Mouse (Mus musculus) adrenal gland, postnatal 36 days (tissue): ENCODE results near the gene Pla2g7. TPM values are rescaled to one million over a fixed set of nuclear protein-coding genes. Genes with fewer than 3 reads are reported as not detected.

Experiments
- DNase-seq, 2 experiments: peaks; one replicate each; pipeline ENCODE4 v3.0.0; 2021; ENCODE audit warnings: mixed read lengths in 1 of 2
- total RNA-seq, 2 experiments: library from RNA; stranded (reverse); gene quantifications; 2 replicates each; pipeline ENCODE4 v1.2.3; 2021

Gene Pla2g7
- total RNA-seq, 2 experiments from 2014 or later: 14.6 to 18.4 TPM

DNA sequence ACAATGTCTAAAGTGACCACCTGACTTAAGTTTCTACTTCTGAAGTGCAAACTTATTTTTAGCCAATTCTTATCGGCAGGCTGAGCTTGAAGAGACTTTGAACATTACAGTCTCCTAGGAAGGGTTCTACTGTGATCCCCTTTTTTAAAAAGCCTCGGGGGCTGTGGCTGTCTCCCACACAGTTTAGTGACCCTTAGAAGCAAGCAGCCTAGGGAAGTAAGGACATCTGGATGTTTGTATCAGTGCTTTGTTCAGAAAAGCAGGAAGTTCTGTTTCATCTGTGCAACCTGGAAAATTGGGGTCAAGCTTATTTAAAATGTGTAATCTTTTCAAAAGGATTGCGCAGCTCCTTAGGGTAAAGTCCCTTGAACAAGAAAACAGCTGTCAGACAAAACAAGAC is 12.6 kb downstream of the Pla2g7 start:
- DNase-seq: no peak

GRCm38 (mm10) chr17:43581012-43581467 is 13.1 kb downstream of the Pla2g7 start:
- peak in 1 of 2 experiments; percentile 2 for DNase-seq

DNA sequence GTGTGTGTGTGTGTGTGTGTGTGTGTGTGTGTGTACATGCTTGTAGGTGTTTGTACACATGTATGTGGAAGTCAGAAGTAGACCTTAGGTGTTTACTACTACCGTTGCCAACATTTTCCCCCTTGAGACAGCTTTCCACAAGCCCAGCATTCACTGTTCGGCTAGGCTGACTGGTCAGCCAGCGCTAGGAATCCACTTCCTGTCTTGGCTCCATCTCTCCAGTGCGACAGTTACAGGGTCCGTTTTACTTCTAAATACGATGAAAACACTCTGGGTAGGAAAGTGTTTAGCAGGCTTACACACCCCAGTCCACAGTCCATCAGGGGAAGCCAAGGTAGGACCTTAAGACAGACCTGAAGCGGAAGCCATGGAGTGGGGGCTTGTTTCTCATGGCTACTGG is 16.9 kb downstream of the Pla2g7 start:
- no peak for DNase-seq

DNA sequence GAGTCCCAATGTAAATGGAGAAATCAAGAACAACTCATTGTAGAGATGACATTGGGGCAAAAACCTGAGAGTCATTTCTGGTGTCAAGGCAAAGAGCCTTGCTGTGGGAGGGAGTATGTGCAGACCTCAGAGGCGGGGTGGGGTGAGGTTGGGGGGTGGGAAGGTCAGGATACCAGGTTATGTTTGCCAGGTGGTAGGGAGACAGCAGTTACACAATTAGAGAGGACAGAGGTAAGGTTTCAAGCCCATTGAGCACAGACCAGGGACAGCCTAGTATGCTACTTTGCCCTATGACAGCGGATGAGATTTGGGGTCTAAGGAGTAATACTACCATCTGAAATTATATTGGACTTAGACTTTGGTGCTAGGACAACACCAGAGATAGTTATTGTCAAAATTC is 19.4 kb downstream of the Pla2g7 start:
- no peak for DNase-seq

GRCm38 (mm10) chr17:43589750-43590149 is 21.9 kb downstream of the Pla2g7 start:
- DNase-seq: no peak

DNA sequence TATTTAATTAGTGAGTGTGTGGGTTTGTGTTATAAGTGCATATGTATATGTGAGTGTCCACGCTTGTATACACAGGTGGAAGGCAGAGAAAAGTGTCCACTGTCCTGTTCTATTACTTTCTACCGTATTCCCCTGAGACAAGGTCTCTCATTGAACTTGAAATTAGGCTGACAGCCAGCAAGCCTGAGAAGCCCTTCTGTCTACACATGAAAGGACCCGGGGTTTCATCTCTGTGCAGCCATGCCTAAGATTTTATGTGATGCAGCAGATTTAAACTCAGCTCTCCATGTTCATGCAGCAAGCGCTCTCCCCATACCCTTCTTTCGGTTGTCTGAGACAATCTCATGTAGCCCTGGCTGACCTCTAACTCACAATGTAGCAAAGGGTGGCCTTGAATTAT is 22.6 kb downstream of the Pla2g7 start:
- no peak for DNase-seq

- DNase-seq: no peak
Observed at GRCm38 (mm10) chr17:43592296-43593291, 24.7 kb downstream of the Pla2g7 start.

DNA sequence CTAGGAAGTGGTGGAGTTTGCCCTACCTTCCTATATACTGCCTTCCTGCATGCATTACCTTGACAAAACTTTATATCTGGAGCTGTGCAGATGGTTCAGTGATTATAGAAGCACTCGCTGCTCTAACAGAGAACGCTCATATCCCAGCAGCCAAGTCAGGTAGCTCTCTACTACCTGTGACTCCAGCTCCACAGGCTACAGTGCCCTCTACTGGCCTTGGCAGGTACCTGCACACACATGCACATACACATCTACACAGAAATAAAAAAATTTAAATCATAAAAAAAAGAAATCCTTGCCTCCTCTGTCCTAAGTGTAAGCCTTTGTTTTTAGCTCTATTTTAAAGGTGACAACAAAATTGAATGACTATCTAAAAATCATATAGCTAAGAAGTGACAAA is 29.8 kb downstream of the Pla2g7 start:
- DNase-seq: no peak

DNA sequence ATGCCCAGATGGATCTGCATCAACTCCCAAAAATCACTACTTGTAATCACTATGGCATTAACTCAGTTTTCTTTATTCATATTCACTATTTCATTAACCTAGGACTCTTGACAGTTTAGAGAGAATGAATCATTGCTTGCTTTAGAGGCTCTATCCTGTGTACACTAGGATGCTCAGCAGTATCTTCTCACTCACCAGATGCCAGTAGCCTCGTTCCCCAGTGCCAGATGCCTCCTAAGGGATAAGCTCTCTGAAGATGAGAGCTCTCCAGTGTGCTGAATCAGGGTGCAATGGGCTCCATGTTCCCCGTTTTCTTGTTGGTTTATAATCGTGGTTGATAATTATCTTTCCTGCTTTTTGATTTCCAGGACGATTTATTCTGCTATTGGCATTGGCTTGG is 30.8 kb downstream of the Pla2g7 start:
- no peak for DNase-seq

GRCm38 (mm10) chr17:43606704-43607103 is 38.8 kb downstream of the Pla2g7 start:
- peak; percentile 75 to 76 for DNase-seq

DNA sequence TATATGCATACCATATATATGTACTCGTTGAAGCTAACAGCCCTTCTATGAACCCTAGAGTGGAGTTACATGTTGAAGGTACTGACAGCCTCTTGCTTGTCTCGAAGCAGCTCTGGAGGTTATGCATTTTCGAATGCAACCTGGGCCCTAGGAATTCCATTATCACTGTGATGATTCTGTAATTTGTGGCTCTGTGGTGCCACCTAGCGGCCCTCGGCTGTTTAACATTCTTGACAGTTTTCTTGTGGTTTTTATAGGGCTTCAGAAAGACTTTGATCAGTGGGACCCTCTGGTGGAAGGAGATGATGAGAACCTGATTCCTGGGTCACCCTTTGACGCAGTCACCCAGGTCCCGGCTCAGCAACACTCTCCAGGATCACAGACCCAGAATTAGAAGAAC is 43.7 kb downstream of the Pla2g7 start:
- peak; percentile 28 to 43 for DNase-seq

DNA sequence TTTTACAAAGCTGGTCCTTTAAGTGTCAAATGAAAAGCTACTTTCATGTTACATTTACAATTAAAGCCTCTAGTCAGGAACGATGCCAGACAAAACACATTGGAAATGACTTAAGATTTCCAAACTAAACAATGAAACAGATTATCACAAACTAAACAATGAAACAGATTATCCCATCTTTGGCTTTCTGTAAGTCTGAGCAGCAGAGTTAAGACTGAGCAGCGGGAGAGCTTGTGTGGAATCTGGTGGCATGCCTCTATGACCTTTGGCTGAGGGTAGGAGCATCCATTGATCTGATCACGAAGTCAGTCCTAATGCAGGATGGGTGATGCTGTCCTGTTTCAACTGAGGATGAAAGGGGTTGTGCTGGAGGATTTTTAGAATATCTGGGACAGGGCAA is 44.3 kb downstream of the Pla2g7 start:
- DNase-seq: no peak

DNA sequence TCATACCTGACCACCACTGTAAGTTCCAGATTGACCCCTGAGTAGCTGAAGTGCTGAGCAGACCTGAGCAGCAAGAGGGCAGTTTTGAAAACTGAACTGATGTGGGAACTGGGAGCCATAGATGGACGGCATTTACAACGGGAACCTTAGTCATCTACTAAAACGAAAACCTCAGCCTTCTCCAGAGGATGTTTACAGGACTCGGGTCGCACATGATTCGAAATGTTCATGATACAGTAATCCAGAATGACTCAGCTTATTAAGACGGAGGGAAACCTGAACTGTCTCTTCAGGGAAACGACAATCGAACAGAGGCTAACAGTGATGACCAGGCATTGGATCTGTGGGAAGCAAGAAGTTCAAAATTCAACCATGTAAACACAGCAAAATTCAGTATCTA is 51.3 kb downstream of the Pla2g7 start:
- DNase-seq: no peak

DNA sequence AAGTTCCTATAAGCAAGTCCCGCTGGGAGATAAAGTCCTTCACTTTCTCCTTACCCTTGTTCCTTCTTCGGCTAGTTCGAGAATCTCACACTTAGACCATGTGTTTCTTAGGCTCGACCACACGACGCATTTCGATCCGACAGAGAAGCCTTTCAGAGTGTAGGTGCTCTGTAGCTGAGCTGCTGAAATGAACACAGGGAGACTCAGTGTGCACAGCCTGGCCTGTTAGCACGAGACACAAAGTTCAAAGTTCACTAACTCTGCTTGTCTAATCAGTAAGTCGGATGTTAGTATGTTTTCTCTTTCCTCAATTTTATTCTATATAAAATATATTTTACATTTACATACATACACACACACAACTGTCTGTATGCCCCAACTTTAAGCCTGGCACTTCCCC is 54.2 kb downstream of the Pla2g7 start:
- DNase-seq: no peak

GRCm38 (mm10) chr17:43628246-43628645 is 60.3 kb downstream of the Pla2g7 start:
- no peak for DNase-seq

- no peak for DNase-seq
Observed at GRCm38 (mm10) chr17:43629026-43629495, 61.2 kb downstream of the Pla2g7 start.

GRCm38 (mm10) chr17:43629496-43630426 is 61.9 kb downstream of the Pla2g7 start, which contains the start of gene Tdrd6:
Tdrd6 (minus strand) TSS chr17:43630299.
- DNase-seq: peak in 1 of 2 experiments; percentile 5

- DNase-seq: no peak
Observed at GRCm38 (mm10) chr17:43630427-43630760, 62.5 kb downstream of the Pla2g7 start.

GRCm38 (mm10) chr17:43637146-43637545 is 69.2 kb downstream of the Pla2g7 start:
- DNase-seq: no peak

GRCm38 (mm10) chr17:43640825-43641224 is 72.9 kb downstream of the Pla2g7 start:
- no peak for DNase-seq

DNA sequence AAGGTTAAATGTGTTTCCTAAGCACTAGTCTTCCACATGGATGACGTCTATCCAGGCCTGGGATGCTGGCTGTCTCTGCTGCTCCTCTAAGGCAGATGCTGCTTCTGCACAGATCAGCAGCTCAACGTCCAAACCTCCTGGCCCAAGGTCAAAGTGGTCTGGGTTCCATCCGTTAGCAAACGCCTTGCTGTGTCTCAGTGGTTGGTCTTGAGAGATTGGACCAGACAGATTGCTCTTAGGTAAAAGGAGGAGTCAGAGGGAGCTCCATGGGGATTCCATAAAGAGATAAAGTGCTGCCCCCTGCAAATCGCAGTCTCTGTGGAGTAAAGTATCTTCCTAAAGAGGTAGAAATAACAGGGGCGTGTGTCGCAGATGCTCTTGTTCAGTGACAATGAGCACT is 75.3 kb downstream of the Pla2g7 start:
- DNase-seq: no peak

DNA sequence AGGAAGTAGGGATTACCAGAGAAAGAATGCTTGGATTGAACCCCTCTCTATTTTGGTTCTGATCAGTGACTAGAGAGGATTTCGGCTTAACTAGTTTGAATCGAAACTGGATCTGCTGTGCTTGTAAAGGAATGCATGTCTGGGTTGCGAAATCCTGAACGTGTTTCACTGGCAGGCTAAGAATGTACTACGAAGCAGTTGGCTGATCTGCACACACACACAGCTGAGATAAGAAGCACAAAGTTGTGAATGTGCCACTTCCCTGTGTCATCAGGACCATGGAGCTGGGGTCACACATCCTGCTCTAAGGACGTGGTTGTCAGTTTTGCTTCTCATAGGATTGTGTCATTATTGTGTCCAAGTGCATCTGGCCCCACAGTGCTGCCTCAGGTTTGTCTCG is 76.5 kb downstream of the Pla2g7 start:
- DNase-seq: peak in 1 of 2 experiments; percentile 8

GRCm38 (mm10) chr17:43645136-43645535 is 77.2 kb downstream of the Pla2g7 start:
- no peak for DNase-seq
